Mouse (Mus musculus) inflammation-experienced regulatory T-cells, adult 16 weeks (primary cell): ENCODE data around the gene Tpbg. TPM values are rescaled to one million over a fixed set of nuclear protein-coding genes. Genes with fewer than 3 reads are reported as not detected.

ENCODE experiments used
- polyA plus RNA-seq: library from polyadenylated mRNA; unstranded; fragments of 100-300 nt; shearing (Covaris generic); gene quantifications from one replicate; pipeline ENCODE4 v1.2.1, GENCODE M21; 2017

Gene Tpbg
- not detected for polyA plus RNA-seq

GRCm38 (mm10) chr9:85842351-85843011, at the start of gene Tpbg:
TSS of gene Tpbg (plus strand) at chr9:85842380.

Other genes starting within 250 kb of the Tpbg start
- gene Ibtk, start 93.0 kb upstream of the Tpbg start, polyA plus RNA-seq: 53.3 TPM